Mouse (Mus musculus) adrenal gland, postnatal 14 days (tissue): Measurements from ENCODE around the gene Gm9780. TPM values are rescaled to one million over a fixed set of nuclear protein-coding genes. Genes with fewer than 3 reads are reported as not detected.
"Not testable (repeated sequence)": the region's sequence is repeated elsewhere in the genome, so short reads cannot be mapped to it uniquely, and the experiment has no call there.

Source experiments
- DNase-seq: peaks from one replicate; pipeline ENCODE4 v3.0.0; 2021; ENCODE audit warnings: mixed read lengths
- total RNA-seq: library from RNA; stranded (reverse); gene quantifications from 2 replicates; pipeline ENCODE4 v1.2.3, GENCODE M21; 2021

The Gm9780 gene
- total RNA-seq, 1 experiment from 2014 or later, result 15.7 TPM

GRCm38 (mm10) chr14:25978371-25979241 is 63.9 kb downstream of the Gm9780 start, which contains the start of gene Duxbl1:
Duxbl1 (plus strand) TSS chr14:25978577.
- DNase-seq, result not testable (repeated sequence)

Other genes with a start within 250 kb of the Gm9780 start
- gene Anxa11, start 200.6 kb downstream of the Gm9780 start, total RNA-seq, result 51.1 and 59.2 TPM in 2 replicates
- 2.7 and 6.5 TPM in 2 replicates for gene Plac9a, start 139.6 kb downstream of the Gm9780 start, total RNA-seq
- gene Tmem254a, start 115.0 kb downstream of the Gm9780 start, total RNA-seq, result 3.9 and 5.7 TPM in 2 replicates
- not detected in 2 replicates for gene Cphx1, start 104.4 kb downstream of the Gm9780 start, total RNA-seq
- gene Duxbl1, start 64.1 kb downstream of the Gm9780 start, total RNA-seq, result 0.26 and 0.38 TPM in 2 replicates
- gene Tmem254c, start 24.6 kb upstream of the Gm9780 start, total RNA-seq, result 4.7 and 7.0 TPM in 2 replicates
- not detected in 2 replicates for gene Cphx2, start 38.8 kb upstream of the Gm9780 start, total RNA-seq
- not detected in 2 replicates for gene Cphx3, start 39.6 kb upstream of the Gm9780 start, total RNA-seq
- 1.1 TPM in 1 of 2 replicates, not detected in the other for gene Duxbl2, start 75.6 kb upstream of the Gm9780 start, total RNA-seq
- gene Plac9b, start 139.8 kb upstream of the Gm9780 start, total RNA-seq, result 42.8 and 43.8 TPM in 2 replicates
- 18.5 and 25.0 TPM in 2 replicates for gene Tmem254b, start 164.3 kb upstream of the Gm9780 start, total RNA-seq
- 0.74 TPM in 1 of 2 replicates, not detected in the other for gene Duxbl3, start 215.3 kb upstream of the Gm9780 start, total RNA-seq